Mouse (Mus musculus) kidney, adult 11 months (tissue): Measurements from ENCODE around the gene Mau2.

Experiments
- DNase-seq: peaks from one replicate; pipeline ENCODE4 v3.0.0; 2022

The Mau2 gene

DNA sequence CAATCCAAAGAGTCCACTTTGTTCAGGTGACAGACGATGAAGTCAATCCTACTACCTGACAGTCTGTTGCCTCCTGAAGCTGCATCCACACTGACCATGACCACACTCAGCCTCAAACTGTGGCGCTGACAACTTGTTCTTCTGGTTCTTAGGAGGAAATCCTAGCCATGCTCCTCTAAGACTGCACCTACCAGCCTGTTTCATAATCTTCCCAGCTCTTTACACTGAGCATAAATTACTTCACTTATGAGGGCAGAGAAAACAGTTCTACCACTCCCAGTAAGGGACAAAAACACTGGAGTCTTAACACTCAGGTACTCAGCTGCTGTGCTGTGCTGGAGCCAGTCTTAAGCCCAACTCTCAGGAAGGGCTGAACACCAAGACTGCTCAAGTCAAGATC lies 71.7 kb downstream of the Mau2 start:
- no peak for DNase-seq

DNA sequence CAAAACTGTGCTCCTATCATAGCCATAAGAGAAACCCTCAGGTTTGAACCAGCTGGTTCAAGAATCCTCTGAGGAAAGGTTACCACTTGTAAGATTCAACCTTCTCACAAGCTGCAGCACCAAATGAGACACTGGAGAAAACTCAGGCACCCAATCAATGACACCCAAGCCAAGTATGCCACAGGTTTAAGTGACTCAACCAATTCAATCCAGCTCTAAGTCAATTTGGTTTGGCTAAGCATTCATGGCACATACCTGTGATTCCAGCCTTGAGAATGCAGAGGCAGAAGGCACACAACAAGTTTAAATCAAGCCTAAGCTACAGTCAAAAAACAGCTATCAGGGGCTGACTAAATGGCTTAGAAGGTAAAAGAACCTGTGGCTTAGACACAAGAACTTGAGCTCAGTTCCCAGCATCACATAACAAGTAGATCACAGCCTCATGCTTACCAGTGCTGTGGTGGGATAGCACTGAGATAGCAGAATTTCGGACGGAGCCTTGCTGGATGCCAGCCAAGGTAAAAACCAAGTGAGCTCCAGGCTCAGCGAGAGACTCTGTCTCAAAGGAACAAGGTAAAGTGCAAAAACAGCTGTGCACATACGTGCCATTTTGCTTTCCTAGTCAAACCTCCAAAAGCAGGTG lies 75.1 kb downstream of the Mau2 start:
- no peak for DNase-seq
